Mouse (Mus musculus): Measurements from ENCODE around the gene Zfp219. TPM values are rescaled to one million over a fixed set of nuclear protein-coding genes. Genes with fewer than 3 reads are reported as not detected.
A peak's percentile ranks its signal among the peaks of the same experiment; 100 is the strongest.
"Not testable (repeated sequence)": the region's sequence is repeated elsewhere in the genome, so short reads cannot be mapped to it uniquely, and the experiment has no call there.

Gene Zfp219
- 10 to 100 TPM; 30.1 to 39.7 TPM for total RNA-seq (2021)

DNA sequence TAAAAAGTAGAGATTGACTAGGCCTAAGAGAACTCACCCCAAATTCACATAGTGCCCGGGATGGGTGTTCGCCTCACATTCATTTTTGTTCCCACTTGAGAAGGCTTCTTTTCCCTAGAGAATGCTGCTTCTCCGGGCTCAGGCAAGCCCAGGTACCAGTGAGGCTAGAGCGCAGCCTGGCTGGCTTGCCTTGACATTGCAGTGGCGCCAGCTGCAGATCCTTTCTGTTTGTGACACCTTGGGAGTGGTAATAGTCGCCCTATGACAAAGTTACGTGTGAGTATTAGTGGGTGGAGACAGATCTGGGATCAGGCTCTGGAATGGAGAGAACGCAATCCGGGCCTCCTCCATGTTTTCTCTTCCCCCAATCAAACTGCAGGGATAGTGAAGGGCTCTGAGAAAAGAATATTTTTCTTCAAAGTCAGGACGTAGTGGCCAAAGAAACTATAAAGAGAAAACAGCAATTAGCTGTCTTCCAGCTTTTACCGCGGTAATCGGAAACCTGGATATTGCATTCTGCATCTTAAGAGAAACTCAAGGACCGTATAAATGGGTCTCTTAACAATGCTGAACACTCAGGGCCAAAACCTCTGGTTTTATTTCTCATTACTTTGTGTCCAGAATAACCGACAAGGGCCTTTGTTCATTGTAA lies at the start of gene Zfp219:
Gene Zfp219, minus strand, starts transcription at position 248 of the 652 bp plus-strand sequence.
- intact Hi-C loops (cut with DNase I) = loop anchor here (5.0 kb wide), 2 partner anchors 88 to 118 kb away; no protein-coding TSS in a partner anchor
- peak; percentile 68 to 69 for DNase-seq (ENCODE audit: low spot score in 2 of 2)

DNA sequence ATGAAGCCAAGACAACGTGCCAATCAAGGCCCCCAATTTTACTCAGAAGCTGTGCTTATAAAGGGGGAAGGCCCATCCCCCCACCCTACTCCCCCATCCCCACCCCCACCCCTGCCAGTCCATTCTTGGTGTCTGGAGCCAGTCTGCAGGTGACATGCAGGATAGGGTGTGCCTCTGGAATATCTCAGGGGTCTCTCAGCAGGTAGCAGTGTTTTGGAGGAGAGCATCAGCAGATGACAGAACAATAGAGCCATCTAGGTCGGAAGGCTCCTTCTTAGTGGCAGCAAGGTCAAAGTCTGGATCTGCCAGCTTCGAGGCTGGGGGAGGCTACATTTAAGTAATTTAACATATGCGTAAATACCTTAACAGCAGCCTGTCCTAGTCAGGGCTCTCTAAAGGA lies 45.6 kb upstream of the Zfp219 start:
- intact Hi-C loops (cut with DNase I) = no loop called here
- no peak for DNase-seq (ENCODE audit: low spot score in 2 of 2)

DNA sequence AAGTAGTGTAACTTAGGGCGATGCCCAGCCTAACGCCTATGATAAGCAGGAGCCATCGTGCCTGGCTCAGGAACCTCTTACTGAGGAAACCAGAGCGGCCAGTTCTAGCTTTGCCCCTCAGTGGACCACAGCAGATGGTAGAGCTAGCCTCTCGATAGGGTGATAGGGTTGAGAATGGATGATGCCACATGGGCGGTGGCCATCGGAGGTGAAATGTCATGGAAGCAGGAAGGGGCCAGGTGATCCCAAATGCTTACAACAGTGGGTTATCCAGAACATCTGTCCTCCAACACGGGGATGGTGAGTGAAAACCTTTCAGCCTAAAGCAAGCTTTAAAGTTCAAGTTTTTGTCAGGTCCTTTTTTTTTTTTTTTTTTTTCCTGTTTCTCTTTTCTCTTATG lies 41.3 kb upstream of the Zfp219 start:
- no peak for DNase-seq (ENCODE audit: low spot score in 2 of 2)
- intact Hi-C loops (cut with DNase I) = no loop called here

DNA sequence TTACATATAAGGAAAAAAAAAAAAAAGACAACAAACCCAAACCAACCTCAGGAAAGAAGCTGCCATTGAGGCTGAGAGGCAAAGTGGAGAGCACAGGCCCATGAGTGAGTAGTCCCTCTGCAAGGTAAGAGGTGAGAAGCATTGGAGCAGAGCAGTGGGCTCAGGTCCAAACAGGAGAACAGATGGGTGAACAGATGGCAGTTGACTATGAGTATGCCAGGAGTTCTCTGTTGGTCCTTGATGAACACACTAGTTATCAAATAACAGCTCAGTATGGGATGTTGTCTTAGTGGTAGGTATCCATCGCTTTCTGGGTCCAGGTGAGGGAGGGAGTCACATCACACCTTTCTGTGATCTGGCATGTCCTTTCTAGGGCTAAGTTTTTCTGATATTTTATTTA lies 40.3 kb upstream of the Zfp219 start:
- no peak for DNase-seq (ENCODE audit: low spot score in 2 of 2)
- intact Hi-C loops (cut with DNase I) = no loop called here

DNA sequence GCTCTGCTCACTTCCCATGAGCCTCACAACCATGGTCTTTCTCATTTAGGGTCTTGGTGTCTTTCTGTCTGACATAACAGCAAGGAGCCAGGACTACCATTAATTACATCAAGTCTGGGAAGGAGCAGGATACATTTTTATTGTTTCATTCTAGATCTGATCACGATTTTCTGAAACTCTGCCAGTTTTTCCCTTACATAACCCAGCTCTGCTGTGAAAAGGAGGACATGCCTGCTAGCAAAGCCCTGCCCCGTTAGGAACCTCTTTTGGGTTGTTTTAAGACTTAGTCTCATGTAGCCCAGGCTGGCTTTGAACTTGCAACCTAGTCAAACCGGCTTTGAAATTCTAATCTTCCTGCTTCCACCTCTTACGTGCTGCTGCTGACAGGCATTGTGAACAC lies 39.4 kb upstream of the Zfp219 start:
- intact Hi-C loops (cut with DNase I) = no loop called here
- no peak for DNase-seq (ENCODE audit: low spot score in 2 of 2)

DNA sequence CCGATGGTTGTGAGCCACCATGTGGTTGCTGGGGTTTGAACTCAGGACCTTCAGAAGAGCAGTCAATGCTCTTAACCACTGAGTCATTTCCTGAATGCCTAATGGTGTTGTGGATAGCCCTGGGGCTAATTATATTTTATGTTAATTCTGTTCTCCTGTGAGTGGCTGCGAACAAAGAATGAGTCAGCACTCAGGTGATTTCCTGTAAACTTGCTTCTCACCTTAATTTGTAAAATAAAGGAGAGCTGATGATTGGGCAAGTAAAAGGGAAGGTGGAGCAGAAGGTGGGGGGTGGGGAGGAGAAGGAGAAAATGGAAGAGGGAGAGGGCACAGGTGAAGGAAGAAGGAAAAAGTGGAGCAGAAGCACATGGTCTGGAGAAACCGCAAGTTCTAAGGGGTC lies 32.2 kb upstream of the Zfp219 start:
- DNase-seq (ENCODE audit: low spot score in 2 of 2); intact Hi-C loops (cut with DNase I): not testable (repeated sequence)

DNA sequence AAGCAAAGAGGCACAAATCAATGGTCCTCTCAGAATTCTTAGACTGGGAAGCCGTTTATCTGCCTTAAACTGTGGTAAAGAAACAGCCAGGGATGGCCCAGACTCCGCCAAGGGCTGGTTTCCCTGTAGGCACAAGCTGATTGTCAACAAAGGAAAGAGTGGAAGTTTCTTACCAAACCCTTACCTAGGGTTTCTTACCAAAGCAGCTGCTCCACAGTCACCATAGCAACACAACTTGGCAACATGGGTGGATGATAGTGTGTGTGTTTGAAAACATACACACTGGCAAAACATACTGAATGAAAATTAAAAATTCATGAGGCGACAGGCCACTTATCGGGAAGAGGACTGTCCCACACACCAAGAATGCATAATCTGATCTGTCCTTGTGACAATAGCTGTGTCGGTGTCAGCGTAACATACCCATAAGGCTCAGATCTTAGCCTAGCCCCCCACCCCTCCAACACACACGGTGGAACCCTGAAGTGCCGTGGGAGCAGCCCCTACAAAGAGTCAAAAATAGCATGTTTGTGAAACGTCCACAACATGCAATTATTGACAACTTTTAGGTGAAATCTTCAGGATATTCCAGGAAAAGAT lies 25.5 kb upstream of the Zfp219 start:
- DNase-seq (ENCODE audit: low spot score in 2 of 2) = no peak
- intact Hi-C loops (cut with DNase I) = no loop called here

DNA sequence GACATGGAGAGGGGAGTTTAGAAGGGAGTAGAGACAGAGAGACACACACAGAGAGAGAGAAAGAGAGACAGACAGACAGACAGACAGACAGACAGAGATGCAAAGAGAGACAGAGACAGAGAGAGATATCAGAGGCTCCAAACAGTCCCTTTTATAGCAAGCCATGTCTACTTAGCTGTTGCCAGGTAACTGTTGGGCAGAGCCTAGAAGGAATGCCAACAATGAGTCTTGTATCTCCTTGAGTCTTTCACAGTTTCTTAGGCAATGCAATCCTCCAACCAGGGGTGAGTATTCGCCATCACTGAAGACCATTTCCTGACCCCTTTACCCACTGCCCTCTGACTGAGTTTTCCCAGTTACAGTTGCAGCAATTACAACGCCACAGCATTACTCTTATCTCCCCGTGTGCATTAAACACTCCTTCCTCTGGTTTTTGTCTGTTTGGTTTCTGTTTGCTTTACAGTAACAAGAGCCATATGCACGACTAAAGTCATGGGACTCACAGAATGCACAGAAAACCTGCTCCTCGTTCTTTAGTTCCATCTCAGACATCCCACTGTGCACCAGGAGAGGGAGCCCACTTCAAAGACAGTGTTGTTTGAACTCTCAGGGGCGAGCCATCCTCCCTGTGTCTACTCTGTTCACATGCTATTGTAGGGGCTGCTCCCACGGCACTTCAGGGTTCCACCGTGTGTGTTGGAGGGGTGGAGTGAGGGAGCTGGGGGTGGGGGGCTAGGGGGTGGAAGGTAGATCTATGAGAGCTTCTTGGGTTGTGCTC lies 24.6 kb upstream of the Zfp219 start:
- DNase-seq (ENCODE audit: low spot score in 2 of 2) = no peak
- intact Hi-C loops (cut with DNase I) = no loop called here

DNA sequence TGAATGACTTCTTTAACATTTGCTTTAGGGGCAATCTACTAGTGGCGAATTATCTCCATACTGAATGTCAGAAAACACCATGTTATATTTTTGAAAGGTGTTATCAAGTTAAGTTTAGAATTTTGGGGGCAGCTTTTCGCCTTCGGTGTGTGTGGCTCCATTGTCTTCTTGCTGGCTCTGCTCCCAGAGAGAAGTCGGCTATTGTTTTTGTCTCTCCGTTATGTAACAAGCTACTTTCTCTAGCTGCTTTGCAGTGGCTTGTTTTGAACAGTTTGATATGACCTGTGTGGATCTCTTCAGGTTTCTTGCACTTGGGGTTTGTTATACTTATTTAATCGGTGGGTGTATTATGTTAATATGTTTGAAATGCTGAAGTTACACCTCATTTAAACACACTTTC lies 22.9 kb upstream of the Zfp219 start:
- intact Hi-C loops (cut with DNase I) = no loop called here
- DNase-seq (ENCODE audit: low spot score in 2 of 2) = no peak

DNA sequence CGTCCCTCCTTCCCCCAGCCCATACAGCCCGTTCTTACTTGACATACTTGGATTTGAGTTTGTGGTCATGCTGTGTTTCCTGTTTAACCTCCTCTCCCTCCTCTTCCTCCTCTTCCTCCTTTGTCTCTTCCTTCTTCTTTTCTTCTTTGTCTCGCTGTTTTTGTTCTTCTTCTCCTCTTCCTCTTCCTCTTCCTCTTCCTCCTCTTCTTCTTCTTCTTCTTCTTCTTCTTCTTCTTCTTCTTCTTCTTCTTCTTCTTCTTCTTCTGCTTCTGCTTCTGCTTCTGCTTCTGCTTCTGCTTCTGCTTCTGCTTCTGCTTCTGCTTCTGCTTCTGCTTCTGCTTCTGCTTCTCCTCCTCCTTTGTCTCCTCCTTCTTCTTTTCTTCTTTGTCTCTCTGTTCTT lies 21.8 kb upstream of the Zfp219 start, which contains the start of gene Olfr221:
Gene Olfr221, minus strand, starts transcription at position 101 of the 400 bp plus-strand sequence.
- intact Hi-C loops (cut with DNase I); DNase-seq (ENCODE audit: low spot score in 2 of 2): not testable (repeated sequence)

DNA sequence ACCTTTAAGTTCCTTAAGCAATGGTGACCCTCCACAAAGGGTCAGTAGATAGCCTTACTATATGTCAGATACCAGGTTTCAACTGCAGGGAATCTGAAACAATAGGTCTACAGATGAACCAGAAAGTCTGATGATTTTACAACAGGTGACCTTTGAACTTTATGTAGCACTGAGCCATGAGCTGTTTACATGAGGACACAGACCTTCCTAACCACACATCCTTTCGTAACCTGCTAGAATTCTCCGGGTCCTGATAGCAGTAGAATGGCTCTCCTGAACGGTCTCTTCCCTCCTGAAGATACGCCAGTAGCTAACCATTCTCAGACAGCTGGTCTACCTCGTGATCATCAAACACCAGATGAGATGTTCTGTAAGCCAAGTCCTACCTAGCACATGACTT lies 18.8 kb upstream of the Zfp219 start:
- DNase-seq (ENCODE audit: low spot score in 2 of 2) = no peak
- intact Hi-C loops (cut with DNase I) = no loop called here

DNA sequence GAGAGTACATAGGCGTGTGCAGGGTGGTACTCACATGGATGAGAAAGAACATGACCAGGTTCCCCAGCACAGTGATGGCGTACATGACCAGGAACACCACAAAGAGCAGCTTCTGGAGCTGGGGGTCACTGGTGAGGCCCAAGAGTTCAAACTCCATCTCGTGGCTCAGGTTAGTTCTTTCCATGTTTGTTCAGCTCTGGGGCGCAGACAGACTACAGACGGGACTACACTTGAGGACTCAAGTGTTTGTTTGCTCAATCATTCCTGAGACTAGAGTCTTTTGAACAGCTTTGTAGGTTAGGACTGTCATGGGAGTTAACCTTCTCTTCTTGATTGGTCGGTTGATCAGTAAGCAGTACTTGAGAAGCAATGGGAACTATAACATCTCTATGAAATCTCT lies 15.4 kb upstream of the Zfp219 start:
- DNase-seq (ENCODE audit: low spot score in 2 of 2) = no peak
- intact Hi-C loops (cut with DNase I) = no loop called here

DNA sequence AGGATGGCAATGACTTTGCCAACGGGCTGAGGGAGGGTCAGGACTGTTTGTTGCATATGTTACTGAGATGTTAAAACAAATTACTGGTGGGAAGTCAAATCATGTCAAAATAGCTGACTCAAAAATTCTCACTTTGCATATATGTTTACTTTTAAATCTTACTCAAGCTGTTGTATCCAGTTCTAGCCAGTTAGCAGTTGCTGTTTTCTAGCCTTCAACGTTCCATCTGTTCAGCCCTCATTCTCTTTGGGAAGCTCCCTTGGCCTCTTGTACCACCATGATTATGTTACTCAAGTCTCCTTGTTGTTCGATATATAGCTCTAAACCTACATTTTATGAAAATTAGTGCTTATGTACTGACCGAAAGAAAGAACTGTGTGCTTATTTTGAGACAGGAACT lies 5.8 kb upstream of the Zfp219 start:
- intact Hi-C loops (cut with DNase I) = no loop called here
- DNase-seq (ENCODE audit: low spot score in 2 of 2) = no peak

DNA sequence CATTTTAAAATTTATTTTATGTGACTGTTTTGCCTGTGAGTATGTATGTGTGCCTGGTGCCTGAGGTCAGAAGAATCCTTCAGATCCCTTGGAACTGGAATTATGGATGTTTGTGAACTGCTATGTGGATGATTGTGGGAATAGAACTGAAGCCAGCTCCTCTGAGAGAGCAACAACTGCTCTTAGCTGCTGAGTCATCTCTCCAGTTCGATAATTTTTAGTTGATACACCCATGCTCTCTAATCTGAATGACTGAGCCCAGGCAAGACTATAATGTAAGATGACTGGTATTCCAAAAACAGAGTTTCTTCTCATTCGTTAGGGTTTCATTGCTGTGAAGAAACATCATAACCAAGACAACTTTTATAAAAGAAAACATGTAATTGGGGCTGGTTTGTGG lies 3.6 kb upstream of the Zfp219 start:
- intact Hi-C loops (cut with DNase I) = loop anchor here (5.0 kb wide), 2 partner anchors 92 to 122 kb away; no protein-coding TSS in a partner anchor
- no peak for DNase-seq (ENCODE audit: low spot score in 2 of 2)

DNA sequence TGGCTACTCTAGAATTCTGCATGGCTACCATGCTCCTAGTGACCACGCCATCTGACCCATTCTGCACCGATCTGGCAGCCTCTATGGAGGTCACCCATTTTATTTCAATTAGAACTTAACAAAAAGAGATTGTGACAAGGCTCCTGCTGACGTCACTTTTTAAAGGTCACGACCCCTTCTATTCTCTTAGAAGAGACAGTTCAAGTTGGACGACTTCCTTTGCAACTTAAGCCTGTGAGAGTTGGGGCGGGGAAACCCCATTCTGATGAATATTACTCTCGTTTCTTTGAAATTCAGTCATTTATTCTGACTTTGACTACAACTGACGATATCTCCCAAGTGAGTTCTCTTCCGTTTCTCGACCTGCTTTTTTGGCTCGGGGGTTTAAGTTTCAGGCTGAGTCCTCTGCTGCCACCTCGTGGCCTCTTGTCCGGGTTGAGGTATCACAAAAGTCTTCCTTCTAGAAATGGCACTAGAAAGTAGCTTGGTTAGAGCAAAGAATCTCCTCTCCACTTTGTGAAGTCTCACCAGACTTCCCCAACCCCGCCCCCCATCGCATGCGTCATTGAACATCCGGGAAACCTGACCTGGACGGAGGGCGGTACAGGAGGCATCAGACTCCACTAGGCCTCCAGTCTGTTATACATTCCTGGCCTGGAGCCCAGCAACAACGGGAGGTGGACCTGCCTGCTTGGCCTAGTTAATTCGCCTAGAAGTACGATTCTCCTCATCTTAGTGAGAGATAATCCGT lies 2.4 kb upstream of the Zfp219 start:
- peak; percentile 75 to 79 for DNase-seq (ENCODE audit: low spot score in 2 of 2)
- intact Hi-C loops (cut with DNase I) = loop anchor here (5.0 kb wide), 2 partner anchors 91 to 121 kb away; no protein-coding TSS in a partner anchor

DNA sequence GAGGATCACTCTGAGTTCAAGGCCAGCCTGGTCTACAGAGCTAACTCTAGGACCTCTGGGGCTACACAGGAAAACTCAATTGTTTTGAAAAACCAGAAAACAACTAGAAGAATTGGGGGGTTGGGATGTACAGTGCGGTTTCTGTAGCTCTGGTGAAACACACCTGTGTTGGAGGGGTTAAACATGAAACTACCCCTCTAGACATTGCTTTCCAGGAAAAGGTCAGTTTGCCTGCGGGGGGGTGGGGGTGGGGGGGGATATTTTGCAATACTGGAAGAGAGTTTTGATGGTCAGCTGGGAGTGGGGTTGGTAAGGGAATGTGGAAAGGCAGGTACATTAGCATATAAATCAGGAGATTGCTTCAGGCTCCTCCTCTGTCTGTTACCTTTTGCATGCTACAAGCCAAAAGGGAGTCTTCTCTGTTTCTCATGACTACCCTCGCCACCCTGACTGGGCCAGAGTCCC lies 1.7 kb upstream of the Zfp219 start:
- intact Hi-C loops (cut with DNase I) = loop anchor here (5.0 kb wide), 2 partner anchors 90 to 120 kb away; no protein-coding TSS in a partner anchor
- no peak for DNase-seq (ENCODE audit: low spot score in 2 of 2)

DNA sequence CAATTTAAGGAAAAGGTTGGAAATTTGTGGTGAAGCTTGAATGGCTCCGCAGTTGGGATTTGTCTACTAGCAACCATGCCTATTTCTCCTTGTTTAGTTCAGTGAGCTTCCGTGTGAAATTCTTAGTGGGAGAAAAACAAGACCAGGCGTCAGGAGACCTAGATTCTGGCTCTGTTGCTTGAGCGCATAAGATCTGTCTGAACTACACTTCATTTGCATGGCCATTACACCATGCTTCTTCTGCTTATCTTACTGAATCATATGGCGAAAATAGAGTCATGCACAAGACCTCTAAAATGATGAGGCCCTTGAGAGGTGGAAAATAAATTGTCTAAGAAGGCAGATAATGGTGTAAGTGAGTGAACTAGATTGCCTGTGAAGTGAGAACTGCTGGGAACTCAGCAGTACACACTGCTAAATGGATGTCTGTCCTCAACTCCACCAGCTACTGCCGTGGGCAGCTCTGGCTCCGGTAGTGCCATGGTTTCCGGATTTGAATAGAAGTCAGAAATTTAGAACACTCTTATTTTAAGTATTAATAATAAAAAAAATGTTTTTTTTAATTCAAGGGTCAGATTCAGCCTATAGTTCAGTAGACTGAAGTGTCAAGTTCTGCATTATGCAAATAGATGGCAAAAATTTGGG lies 1.2 kb upstream of the Zfp219 start:
- DNase-seq (ENCODE audit: low spot score in 2 of 2) = no peak
- intact Hi-C loops (cut with DNase I) = loop anchor here (5.0 kb wide), 2 partner anchors 89 to 119 kb away; no protein-coding TSS in a partner anchor

DNA sequence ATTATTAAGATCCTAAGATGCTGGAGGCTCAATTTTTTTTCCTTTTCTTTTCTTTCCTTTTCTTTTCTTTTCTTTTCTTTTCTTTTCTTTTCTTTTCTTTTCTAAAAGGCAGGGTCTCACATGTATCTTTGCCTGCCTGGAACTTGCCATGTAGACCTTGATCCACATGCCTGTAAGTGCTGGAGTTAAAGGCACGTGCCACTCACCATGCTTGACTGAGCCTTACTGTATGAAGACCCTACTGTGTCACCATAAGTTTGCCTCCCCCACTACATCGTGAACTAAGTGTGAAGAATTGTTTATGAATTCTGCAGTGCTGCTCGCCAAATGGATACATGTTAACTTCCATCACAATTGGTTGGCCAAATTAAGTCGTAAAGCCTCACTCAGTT lies 601 bp upstream of the Zfp219 start:
- intact Hi-C loops (cut with DNase I) = loop anchor here (5.0 kb wide), 2 partner anchors 89 to 119 kb away; no protein-coding TSS in a partner anchor
- no peak for DNase-seq (ENCODE audit: low spot score in 2 of 2)

Data from left cerebral cortex, postnatal 36 days (tissue).